Mouse (Mus musculus) brain, embryonic 18.5 days (tissue): ENCODE measurements around the gene Hoxb1.

Experiments used
- DNase-seq: peaks from one replicate; pipeline ENCODE4 v3.0.0-alpha.2; 2012; ENCODE audit warnings: low read depth, low spot score

Gene Hoxb1

DNA sequence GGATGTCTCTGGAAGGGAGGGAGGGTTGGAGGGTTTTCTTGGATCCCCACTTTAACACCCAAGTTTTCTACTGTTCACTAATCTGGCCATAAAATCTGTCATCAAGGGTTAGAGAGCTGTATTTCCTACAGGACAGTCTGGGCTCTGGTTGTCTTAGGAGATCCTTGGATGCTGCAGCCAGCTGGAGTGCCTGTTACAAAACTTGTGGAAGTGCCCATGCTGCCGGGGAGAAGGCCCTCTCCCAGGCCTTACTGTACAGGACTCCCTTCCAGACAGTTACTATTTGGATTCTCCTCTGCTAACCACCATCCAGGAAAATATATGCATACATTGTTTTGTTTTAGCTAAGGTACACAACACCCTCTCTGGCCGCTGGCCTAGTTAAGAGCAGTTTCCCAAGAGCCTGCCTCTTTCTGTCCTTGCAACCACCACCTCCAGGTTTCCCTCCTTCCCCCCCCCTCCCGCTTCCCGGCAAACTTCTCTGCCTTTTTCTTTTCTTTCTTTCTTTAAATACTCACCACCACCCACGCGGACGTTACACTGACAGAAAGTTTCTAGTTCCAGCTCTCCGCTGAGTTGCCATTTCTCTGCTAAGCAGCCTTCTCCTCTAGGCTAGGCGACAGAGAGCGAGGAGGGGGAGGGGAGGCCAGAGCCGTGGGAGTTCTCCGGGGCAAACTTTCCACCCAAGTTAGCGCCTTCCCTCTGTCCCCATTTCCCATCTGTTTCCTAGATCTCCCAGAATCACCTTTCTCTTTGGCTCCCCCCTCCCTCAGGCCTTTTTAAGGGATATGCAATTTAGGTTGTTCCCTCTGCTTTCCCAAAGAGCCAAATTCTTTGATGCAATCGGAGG lies 15.8 kb upstream of the Hoxb1 start:
- no peak for DNase-seq

DNA sequence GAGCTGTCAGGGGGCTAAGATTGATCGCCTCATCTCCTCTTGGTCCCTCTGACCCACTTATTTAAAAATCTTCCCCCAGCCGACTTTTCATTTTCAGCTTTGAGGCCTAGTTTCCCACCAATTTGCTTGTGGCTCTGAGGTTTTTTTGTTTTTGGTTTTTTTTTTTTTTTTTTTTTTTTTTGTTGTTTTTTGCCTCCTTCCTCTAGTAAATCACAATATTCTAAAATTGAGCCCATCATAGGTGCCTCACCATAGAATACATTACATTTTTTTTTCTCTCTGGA lies 15.3 kb upstream of the Hoxb1 start, which contains the start of gene Hoxb2:
Hoxb2 (plus strand) TSS at position 185 of the 284 bp plus-strand sequence.
- DNase-seq, result no peak

DNA sequence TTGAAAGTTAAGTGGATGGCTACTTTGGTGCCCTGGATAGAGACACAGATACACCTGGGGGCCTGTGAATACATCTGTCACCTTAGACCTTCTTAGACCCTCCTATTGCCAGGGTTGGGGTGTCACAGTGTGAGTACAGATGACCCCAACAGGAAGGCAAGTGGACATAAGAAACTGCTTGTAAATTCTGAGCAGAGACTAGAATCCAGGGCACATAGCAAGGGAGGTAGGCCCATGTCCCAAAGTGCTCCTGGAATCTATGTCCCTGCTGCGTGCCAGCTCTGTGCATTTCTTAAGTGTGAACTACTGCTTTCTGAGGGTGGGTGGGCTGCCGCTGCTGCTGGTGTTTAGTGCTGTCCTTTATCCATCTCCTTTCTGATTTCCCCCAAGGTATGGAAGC lies 14.8 kb upstream of the Hoxb1 start:
- no peak for DNase-seq

DNA sequence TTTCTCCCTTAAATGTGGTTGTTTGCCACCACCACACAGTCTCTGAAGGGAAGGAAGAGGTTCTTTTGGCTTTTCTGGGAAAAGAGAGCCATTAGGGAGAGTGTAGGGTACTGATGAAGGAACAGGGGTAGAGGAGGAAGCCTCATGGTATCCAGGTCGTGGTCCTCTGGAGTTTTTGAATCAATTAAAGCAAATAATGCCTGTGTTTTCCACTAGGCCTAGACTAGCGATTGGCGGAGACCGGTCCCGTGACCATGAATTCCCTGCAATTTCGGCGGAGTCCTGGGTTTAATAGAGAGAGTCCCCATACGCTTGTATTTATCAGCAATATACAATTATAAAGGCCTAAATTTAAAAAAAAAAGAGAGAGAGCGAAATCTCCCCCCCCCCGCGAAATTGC lies 14.2 kb upstream of the Hoxb1 start:
- no peak for DNase-seq

DNA sequence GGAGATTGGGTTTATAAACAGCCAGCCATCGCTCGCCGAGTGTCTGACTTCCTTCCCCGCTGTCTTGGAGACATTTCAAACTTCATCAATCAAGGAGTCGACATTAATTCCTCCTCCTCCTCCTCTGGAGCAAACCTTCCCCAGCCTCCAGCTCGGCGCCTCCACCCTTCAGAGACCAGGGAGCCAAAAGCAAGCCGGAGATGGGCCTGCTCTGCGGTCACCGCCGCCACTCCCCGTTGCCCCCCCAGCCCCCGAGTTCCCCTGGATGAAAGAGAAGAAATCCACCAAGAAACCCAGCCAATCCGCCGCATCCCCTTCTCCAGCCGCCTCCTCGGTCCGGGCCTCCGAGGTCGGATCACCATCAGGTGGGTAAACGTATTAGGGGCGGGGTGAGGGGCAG lies 13.7 kb upstream of the Hoxb1 start:
- DNase-seq, result no peak

DNA sequence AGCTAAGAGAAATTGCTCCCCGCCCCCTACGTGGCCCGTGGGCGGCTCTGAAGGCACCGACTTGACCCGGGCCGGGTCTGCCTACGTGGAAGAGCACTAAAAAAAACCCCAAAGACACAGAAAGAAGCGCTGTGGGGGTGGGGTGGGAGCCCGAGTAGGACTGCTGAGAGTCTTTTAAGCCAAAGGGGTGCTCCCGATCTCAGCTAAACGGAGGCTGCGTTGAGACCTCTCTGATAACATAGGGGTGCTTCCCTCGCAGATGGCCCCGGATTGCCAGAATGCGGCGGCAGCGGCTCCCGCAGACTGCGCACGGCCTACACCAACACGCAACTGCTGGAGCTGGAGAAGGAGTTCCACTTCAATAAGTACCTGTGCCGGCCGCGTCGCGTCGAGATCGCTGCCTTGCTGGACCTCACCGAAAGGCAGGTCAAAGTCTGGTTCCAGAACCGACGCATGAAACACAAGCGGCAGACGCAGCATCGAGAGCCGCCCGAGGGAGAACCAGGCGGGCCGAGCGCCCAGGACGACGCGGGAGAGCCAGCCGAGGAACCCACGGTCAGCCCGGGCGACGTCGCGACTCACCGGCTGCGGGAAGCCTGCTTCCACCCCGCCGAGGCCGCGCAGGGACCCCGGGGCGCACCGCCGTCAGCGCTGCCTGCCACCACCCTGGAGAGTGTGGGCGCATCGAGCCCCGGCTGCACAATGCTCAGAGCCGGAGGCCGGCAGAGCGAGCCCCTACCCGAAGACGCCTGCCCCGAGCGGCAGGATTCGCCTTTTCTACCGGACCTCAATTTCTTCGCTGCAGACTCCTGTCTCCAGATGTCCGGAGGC lies 12.6 kb upstream of the Hoxb1 start:
- no peak for DNase-seq

DNA sequence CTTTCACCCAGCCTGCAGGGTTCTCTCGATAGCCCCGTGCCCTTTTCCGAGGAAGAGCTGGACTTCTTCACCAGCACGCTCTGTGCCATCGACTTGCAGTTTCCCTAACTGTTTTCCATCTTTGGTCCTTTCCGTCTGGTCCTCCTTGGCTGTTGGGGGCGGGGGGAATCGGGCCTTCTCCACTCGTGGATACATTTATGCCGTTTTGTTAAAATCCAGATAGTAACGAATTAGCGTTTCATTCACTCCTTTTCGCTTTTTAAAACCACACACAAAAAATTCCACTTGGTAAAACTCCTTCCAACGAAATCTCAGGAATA lies 12.1 kb upstream of the Hoxb1 start:
- no peak for DNase-seq

DNA sequence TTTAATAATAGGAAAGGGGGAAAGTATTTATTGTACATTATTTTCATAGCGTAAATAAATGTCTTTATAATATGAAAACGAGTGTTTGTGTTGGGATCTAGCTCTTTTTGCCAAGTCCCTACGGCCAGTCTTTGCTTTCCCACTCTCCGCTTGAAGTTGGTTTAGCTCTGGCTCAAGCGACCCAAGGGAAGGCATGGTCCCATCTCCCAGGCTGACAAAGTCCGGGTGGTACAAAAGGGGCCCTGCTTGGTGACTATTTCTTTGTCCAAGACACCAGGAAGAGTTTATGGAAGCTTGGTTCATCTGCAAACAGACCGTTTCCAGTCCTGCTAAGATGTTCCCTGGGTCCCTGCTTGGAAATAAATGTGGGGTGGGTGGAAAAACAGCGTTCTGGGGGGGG lies 11.6 kb upstream of the Hoxb1 start:
- no peak for DNase-seq

DNA sequence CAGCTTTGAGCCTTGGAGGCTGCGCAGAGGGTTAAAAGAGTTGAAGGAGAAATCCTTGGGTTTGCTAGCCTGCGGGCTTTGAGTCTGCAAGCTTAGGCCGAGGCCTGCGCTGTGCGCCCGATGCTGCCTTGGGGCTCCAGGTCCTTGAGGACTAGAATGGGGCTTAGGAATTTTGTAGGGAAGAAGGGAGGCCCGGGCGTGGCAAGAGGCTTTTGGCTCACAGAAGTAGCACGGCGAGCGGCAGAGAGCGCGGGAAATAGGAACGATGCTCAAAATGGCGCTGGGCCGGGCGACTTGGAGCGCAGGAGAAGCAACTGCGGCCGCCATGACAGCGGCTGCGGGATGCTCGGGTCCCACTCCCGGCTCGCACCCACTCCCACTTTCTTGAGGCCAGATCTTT lies 11.2 kb upstream of the Hoxb1 start:
- no peak for DNase-seq

DNA sequence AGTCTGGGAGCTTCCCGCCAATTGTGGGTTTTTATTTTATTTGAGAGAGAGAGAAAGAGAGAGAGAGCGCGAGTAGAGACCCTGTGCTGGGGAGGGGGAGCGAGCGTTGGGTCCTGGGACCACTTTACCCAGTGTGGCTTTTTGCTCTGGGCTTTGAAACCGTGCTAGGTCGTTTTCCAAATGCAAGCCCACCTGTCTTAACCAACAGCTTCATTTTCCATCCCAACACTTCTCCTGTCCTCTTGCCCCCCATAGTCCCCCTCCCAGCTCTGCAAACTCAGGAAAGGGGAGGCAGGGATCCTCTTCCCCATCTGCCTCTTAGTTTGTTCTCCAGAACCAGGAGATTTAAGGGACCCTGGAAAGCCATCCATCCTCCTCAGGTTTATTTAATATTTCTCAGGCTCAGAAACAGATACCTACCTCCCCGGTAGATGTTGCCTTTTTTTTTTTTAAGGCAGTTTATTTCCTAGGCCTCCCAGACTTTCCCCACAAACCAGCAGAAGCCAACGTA lies 10.7 kb upstream of the Hoxb1 start:
- DNase-seq, result no peak

DNA sequence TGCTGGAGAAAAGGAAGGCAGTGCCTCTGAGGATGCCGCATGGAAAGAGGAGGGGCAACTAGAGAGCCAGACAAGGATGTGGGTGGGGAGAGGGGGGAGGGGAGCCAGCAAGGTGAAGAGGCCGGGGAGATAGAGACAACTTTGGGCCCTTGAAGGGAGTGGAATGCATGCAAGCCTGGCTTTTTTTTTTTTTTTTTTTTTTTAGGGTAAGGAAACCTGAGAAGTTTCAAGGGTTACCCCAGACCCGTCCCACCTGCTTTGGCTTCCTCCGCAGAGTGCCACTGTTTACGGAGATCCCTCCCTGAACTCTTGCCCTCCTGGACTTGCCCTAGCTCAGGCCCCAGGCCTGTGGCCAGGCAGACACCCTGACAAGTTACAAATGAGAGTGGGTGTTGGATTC lies 1.7 kb upstream of the Hoxb1 start:
- no peak for DNase-seq

DNA sequence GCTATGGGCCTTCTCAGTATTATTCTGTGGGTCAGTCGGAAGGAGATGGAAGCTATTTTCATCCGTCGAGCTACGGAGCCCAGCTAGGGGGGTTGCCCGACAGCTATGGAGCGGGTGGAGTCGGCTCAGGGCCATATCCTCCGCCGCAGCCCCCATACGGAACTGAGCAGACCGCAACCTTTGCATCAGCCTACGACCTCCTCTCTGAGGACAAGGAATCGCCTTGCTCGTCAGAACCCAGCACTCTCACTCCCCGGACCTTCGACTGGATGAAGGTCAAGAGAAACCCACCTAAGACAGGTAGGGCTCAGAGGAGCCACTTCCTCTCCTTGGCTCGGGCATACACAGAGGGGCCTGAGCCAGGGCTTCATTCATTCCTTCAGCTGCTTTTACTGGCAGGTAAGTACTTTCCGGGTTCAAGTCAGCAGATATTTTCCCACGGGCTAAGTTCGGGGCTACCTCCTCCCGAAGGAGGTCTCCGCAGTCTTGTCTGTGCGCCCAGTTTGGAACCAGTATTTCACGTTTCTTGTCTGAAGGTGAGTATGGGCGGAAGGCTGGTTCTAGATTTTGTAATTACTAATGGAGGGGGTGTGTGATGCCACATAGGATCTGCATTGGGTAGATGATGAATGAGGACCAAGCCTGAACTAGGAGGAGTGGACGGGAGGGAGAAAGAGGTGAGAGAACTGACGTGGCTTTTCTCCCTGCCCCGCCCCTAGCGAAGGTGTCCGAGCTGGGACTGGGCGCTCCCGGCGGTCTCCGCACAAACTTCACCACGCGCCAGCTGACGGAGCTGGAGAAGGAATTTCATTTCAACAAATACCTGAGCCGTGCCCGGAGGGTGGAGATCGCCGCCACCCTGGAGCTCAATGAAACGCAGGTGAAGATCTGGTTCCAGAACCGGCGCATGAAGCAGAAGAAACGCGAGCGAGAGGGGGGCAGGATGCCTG lies 815 bp downstream of the Hoxb1 start:
- no peak for DNase-seq

DNA sequence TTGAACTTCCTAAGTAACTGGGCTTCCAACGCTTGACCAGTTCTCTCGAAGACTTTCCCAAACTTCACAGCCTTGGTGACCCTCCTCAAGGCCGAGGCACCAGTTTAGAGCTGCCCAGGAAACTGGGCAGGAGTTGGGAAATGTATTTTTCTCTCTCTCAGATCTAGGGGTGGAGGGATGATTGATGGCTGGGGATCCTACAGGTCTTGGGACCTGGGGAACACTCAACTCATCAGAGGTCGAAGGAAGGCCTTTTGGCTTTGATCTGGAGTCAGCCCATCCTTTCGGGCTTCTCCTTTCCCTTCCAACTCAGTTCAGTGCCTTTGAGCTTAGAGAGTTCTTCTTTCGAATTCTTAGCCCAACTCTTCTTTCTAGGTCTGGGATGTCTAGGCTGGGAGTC lies 1.6 kb downstream of the Hoxb1 start:
- no peak for DNase-seq

DNA sequence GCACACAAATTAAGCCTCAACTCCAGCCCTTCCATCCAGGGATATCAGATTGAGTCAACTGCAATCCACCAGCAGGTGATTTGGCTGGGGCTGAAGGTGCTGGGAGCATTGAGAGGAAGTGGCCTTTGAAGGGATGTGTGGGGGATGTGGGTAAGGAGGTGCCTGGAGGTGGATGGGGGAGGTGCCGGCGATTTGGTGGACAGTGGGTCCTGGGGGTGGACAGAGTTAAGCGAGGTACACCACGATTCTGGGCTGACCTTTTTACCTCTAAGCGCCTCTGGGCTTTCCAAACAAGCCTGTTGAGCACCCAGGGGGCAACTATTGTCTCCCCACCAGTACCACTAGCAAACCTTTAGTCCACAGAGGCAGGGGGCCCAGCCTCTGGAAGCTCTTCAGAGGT lies 3.1 kb downstream of the Hoxb1 start:
- no peak for DNase-seq

DNA sequence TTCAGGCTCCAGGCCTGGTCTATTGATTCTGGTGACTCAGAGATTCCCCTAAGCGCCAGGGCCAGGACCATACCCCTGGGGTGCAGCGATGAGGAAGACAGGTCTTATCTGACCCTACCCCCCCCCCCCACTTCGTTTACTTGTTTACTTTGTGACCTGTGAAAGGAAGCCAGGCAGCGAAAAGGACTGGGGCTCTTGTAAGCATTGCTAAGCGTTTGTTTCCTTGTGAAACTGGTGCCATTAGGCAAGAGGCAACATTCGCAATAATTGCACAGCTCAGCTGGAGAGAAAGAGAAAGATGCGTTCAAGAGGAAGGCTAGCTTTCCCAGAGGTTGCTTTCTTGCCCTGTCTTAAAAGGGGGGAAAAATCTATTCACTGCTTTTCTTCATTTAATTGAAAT lies 3.6 kb downstream of the Hoxb1 start:
- DNase-seq, result no peak

DNA sequence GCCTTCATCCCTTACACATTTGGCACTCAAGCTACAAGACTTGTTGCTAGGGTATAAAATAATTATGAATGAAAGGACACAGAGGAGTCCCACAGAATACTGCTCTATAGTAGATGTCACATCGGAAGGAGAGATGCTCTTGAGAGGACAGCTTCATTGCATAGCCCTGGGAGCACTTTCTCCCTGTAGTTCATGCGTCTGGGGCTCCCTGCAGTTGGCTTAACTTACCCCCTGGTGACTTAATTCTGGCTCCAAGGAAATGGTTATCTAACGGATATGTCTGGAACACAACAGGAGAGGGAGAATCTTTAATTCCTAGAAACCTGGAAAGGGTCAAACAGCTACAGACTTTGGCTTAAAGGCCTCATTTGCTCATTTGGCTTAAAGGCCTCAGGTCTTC lies 6.2 kb downstream of the Hoxb1 start:
- DNase-seq, result no peak

DNA sequence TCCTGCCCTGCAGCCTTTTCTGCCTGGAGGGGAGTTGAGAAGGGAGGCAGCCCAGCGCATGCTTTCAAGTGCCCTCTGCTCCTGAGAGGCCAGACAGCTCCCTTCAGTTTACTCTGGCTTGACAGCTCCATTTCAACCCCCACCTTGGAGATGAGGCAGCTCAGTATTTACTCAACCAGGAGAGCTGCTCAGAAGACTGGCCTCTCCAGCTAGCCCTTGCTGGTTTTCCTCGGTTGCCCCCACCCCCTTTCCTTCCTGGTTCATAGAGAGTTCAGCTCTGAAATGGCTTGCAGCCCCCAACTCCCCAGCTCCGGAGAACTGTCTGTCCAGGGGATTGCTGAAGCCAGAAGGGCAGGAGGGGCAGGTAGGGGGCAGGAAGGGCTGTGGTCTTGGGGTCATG lies 7.0 kb downstream of the Hoxb1 start:
- DNase-seq, result no peak

DNA sequence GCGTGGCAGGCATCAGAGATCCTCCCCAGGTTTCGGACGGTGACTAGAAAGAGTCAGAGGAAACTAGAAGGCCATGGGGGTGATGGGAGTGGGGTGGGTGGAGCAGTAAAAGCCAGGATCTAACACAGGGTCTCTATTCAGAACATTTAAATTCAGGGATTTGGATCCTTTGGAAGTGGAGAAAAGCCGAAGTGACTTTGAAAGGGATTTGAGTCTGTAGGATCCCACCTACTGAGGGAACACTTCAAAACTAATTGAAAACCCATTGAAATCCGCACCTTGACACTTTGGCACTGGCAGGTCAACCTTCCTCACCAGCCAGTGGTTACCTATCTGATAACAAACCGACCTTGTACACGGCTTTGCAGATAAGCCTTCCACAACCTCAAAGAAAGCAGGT lies 9.3 kb downstream of the Hoxb1 start:
- no peak for DNase-seq

DNA sequence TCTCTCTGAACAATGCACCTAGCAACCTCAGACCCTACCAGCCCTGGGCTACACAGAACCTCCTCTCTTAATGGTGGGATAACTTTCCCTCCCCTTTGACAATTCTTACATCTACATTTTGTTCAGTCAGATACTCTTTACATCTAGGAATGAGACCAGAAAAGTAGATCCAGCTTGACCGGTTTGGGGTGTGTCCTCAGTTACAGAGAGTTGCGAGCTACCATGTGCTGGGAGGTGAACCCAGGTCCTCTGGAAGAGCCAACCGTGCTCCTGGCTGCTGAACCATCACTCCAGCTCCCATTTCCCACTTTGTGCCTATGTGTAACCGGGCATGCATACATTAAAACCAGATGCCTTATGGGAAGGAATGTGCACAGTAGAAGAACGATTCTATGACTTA lies 17.8 kb downstream of the Hoxb1 start:
- DNase-seq, result no peak

DNA sequence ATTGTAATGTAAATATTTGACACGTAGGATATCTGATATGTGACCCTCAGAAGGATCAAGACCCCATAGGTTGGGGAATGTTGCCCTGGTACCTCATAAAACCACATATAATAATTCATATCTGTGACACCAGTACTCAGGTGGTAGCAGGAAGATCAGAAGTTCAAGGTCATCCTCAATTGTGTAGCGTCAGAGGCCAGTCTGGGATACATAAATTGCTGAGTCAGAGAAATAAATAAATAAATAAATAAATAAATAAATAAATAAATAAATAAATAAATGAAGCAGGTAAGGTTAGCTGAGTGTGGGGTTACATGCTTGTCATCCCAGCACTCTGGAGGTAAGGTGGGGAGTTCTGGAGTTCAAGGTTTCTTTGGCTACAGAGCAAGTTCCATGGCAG lies 22.1 kb downstream of the Hoxb1 start:
- DNase-seq, result no peak

DNA sequence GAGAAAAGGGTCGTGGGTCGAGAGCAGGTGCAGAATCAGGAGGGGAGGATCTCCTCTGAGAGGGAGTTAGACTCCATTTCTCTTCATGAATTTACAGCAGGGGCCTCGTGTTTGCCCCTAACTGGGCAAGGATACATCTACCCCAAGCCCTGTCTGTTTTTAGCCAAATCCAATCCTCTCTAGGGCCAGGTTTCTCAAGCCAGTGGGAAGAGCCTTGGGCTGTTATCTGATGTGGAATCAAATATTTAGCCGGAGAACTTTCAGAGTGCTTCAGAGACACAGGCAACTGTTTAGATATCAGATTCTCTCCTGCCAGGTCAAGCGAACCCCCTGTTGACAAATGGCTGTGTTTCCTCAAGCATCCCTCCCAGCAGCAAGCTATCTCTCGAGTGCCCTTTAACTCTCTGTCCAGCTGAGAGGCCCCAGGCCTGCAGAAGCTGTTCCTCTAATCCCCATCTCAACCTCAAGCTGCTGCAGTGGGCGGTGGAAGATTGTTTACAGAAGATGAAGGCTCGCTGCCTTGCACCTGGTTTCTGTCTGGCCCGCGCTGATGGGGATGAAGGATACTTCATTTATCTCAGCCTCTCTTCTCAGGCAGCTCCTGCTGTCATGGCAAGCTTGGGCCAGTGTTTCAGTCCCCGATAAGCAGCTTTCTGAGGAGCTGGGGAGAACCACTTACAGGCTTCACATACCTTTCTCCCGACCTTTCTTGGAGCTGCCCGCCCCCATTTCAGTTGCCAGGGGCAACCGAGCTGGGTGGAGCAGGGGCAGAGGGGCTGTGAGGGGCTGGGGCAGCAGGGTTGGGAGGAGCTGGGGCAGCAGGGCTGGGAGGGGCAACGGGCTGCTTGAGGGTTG lies 31.4 kb downstream of the Hoxb1 start:
- no peak for DNase-seq
